Mouse (Mus musculus) liver, embryonic 12.5 days (tissue): Measurements from ENCODE around the gene Axl. TPM values are rescaled to one million over a fixed set of nuclear protein-coding genes. Genes with fewer than 3 reads are reported as not detected.

Experiments
- ATAC-seq: fragments of 200-750 bp; cut with Nextera tagmentation; 2 replicates; pipeline ENCODE4 v1.8.0; 2017; ENCODE audit warnings: moderate number of reproducible peaks, mild to moderate bottlenecking, moderate library complexity
- H3K27ac ChIP-seq: fragments of 300-500 bp; sonication (generic); 2 replicates; pipeline ENCODE4 v1.5.1; 2016; ENCODE audit warnings: mild to moderate bottlenecking
- H3K27me3 ChIP-seq: fragments of 300-500 bp; sonication (generic); replicated peaks from 2 replicates; pipeline ENCODE4 v1.6.1; 2016; ENCODE audit warnings: mild to moderate bottlenecking, moderate library complexity
- H3K36me3 ChIP-seq: fragments of 300-500 bp; sonication (generic); 2 replicates; pipeline ENCODE4 v1.6.1; 2016; ENCODE audit warnings: mild to moderate bottlenecking, moderate library complexity
- H3K4me1 ChIP-seq: fragments of 300-500 bp; sonication (generic); 2 replicates; pipeline ENCODE4 v1.6.1; 2016
- H3K4me2 ChIP-seq: fragments of 300-500 bp; sonication (generic); 2 replicates; pipeline ENCODE4 v1.6.1; 2016; ENCODE audit warnings: mild to moderate bottlenecking, moderate library complexity
- H3K4me3 ChIP-seq: fragments of 300-500 bp; sonication (generic); 2 replicates; pipeline ENCODE4 v1.5.1; 2016; ENCODE audit warnings: mild to moderate bottlenecking, moderate library complexity
- H3K9ac ChIP-seq: fragments of 300-500 bp; sonication (generic); 2 replicates; pipeline ENCODE4 v1.6.1; 2016; ENCODE audit warnings: mild to moderate bottlenecking, moderate library complexity
- H3K9me3 ChIP-seq: fragments of 300-500 bp; sonication (generic); replicated peaks from 2 replicates; pipeline ENCODE4 v1.6.1; 2016; ENCODE audit warnings: mild to moderate bottlenecking, moderate library complexity
- WGBS: fragments of 180-500 bp; shearing (Covaris S2); methylation state at CpG from one replicate; pipeline ENCODE4 v1.1.7; 2016; ENCODE audit not compliant: insufficient replicate concordance; 5-methylcytosine and 5-hydroxymethylcytosine counted together
- polyA plus RNA-seq: library from polyadenylated mRNA; unstranded; fragments of >200 nt; fragmentation: Nextera tagmentation; extraction: Ambion mirVana; gene quantifications from 2 replicates; pipeline ENCODE4 v1.2.1, GENCODE M21; 2016

The Axl gene
- 14.1 and 20.1 TPM in 2 replicates for polyA plus RNA-seq

- WGBS = 5% methylated on average over 27 of the region's 30 CpGs
- peak within 1 kb of the TSS; percentile 15; the same call in 1 of the 2 replicates for H3K9ac ChIP-seq
- no peak within 1 kb of the TSS for H3K27ac ChIP-seq
Measured at GRCm38 (mm10) chr7:25788220-25789128, at the start of gene Axl. TSS of gene Axl (minus strand) at chr7:25788705.

GRCm38 (mm10) chr7:25835188-25835891 is 46.8 kb upstream of the Axl start:
- 67% methylated on average over 10 of the region's 10 CpGs for WGBS
- Histone ChIP-seq H3K36me3 (no peaks in the 10 kb centered on the region), H3K27me3 (no peaks in the 10 kb centered on the region; the same call in 1 of the 2 replicates), H3K9me3 (no peaks in the 10 kb centered on the region), H3K9ac (no peak overlapping the region), H3K4me1 (no peaks in the 10 kb centered on the region; the same call in 1 of the 2 replicates), H3K27ac (no peak overlapping the region), H3K4me3 (no peak overlapping the region), H3K4me2 (no peak overlapping the region)
- ATAC-seq = no peak

More at GRCm38 (mm10) chr7:25788220-25789128, at the start of gene Axl:
- ATAC-seq = 0 out of 2 replicates have a peak, but pooled peaks have one; percentile 31
- Histone ChIP-seq H3K9me3 (no peaks in the 10 kb centered on the region), H3K36me3 (no peaks in the 10 kb centered on the region), H3K4me1 (peaks cover 37% of the 10 kb centered on the region), H3K4me3 (peak within 1 kb of the TSS; percentile 39), H3K27me3 (peaks cover 39% of the 10 kb centered on the region), H3K4me2 (peak within 1 kb of the TSS; percentile 58)

- no peak overlapping the region for H3K9ac ChIP-seq
- 69% methylated on average over 10 of the region's 10 CpGs for WGBS
Measured at GRCm38 (mm10) chr7:25831557-25832530, 43.3 kb upstream of the Axl start.

GRCm38 (mm10) chr7:25830251-25830650 is 41.7 kb upstream of the Axl start:
- Histone ChIP-seq H3K27ac (no peak overlapping the region), H3K4me2 (no peak overlapping the region), H3K9me3 (no peaks in the 10 kb centered on the region), H3K27me3 (no peaks in the 10 kb centered on the region; the same call in 1 of the 2 replicates), H3K4me1 (peaks cover 6% of the 10 kb centered on the region; the same call in 1 of the 2 replicates), H3K4me3 (no peak overlapping the region), H3K36me3 (no peaks in the 10 kb centered on the region), H3K9ac (no peak overlapping the region)
- ATAC-seq = no peak
- 39% methylated on average over 2 of the region's 2 CpGs for WGBS

More at GRCm38 (mm10) chr7:25831557-25832530, 43.3 kb upstream of the Axl start:
- no peak for ATAC-seq
- H3K4me3 ChIP-seq = no peak overlapping the region
- no peak overlapping the region for H3K4me2 ChIP-seq
- no peaks in the 10 kb centered on the region; the same call in 1 of the 2 replicates for H3K27me3 ChIP-seq
- peaks cover 6% of the 10 kb centered on the region; the same call in 1 of the 2 replicates for H3K4me1 ChIP-seq
- no peak overlapping the region for H3K27ac ChIP-seq
- no peaks in the 10 kb centered on the region for H3K9me3 ChIP-seq
- no peaks in the 10 kb centered on the region for H3K36me3 ChIP-seq

- Histone ChIP-seq H3K9me3 (no peaks in the 10 kb centered on the region), H3K27me3 (no peaks in the 10 kb centered on the region; the same call in 1 of the 2 replicates), H3K27ac (no peak overlapping the region), H3K4me3 (no peak overlapping the region), H3K4me1 (peaks cover 6% of the 10 kb centered on the region; the same call in 1 of the 2 replicates), H3K36me3 (no peaks in the 10 kb centered on the region), H3K9ac (no peak overlapping the region), H3K4me2 (no peak overlapping the region)
- 17% methylated on average over 3 of the region's 3 CpGs for WGBS
- no peak for ATAC-seq
Measured at GRCm38 (mm10) chr7:25827199-25827598, 38.7 kb upstream of the Axl start.

- Histone ChIP-seq H3K9me3 (no peaks in the 10 kb centered on the region), H3K4me1 (peaks cover 6% of the 10 kb centered on the region; the same call in 1 of the 2 replicates), H3K36me3 (no peaks in the 10 kb centered on the region), H3K27ac (no peak overlapping the region), H3K4me2 (no peak overlapping the region), H3K9ac (no peak overlapping the region), H3K27me3 (no peaks in the 10 kb centered on the region; the same call in 1 of the 2 replicates), H3K4me3 (no peak overlapping the region)
- 48% methylated on average over 6 of the region's 6 CpGs for WGBS
- ATAC-seq = no peak
Measured at GRCm38 (mm10) chr7:25826029-25826428, 37.5 kb upstream of the Axl start.

GRCm38 (mm10) chr7:25825043-25825442 is 36.5 kb upstream of the Axl start:
- 45% methylated on average over 9 of the region's 9 CpGs for WGBS
- Histone ChIP-seq H3K36me3 (no peaks in the 10 kb centered on the region), H3K9ac (no peak overlapping the region), H3K27me3 (no peaks in the 10 kb centered on the region), H3K27ac (no peak overlapping the region), H3K4me3 (no peak overlapping the region), H3K4me1 (peaks cover 6% of the 10 kb centered on the region; the same call in 1 of the 2 replicates), H3K9me3 (no peaks in the 10 kb centered on the region), H3K4me2 (no peak overlapping the region)
- ATAC-seq = no peak

- H3K4me1 ChIP-seq = peaks cover 15% of the 10 kb centered on the region
- H3K4me3 ChIP-seq = peak within 1 kb of the TSS; percentile 42
- H3K9me3 ChIP-seq = no peaks in the 10 kb centered on the region
- H3K27me3 ChIP-seq = peaks cover 40% of the 10 kb centered on the region
- no peaks in the 10 kb centered on the region for H3K36me3 ChIP-seq
- no peak within 1 kb of the TSS for H3K27ac ChIP-seq
- peak within 1 kb of the TSS; percentile 71 for H3K4me2 ChIP-seq
- H3K9ac ChIP-seq = peak within 1 kb of the TSS; percentile 24; the same call in 1 of the 2 replicates
- WGBS = 1% methylated on average over 40 of the region's 40 CpGs
- peak; percentile 66 for ATAC-seq
Measured at GRCm38 (mm10) chr7:25816241-25816919, 27.9 kb upstream of the Axl start, which contains the start of gene Cyp2s1. TSS of gene Cyp2s1 (minus strand) at chr7:25816913.

GRCm38 (mm10) chr7:25815571-25815970 is 27.1 kb upstream of the Axl start:
- Histone ChIP-seq H3K9ac (no peak overlapping the region), H3K9me3 (no peaks in the 10 kb centered on the region), H3K4me2 (peak overlapping the region; percentile 71), H3K27me3 (peaks cover 40% of the 10 kb centered on the region), H3K27ac (no peak overlapping the region), H3K4me3 (no peak overlapping the region), H3K36me3 (no peaks in the 10 kb centered on the region), H3K4me1 (peaks cover 15% of the 10 kb centered on the region)
- no peak for ATAC-seq
- 11% methylated on average over 7 of the region's 7 CpGs for WGBS

- WGBS = 62% methylated on average over 9 of the region's 9 CpGs
- H3K27ac ChIP-seq = no peak overlapping the region
- H3K9ac ChIP-seq = no peak overlapping the region
- peaks cover 15% of the 10 kb centered on the region for H3K4me1 ChIP-seq
- H3K9me3 ChIP-seq = no peaks in the 10 kb centered on the region
- H3K4me2 ChIP-seq = no peak overlapping the region
- H3K27me3 ChIP-seq = peaks cover 37% of the 10 kb centered on the region
- ATAC-seq = no peak
- no peak overlapping the region for H3K4me3 ChIP-seq
- no peaks in the 10 kb centered on the region for H3K36me3 ChIP-seq
Measured at GRCm38 (mm10) chr7:25814711-25815110, 26.2 kb upstream of the Axl start.
